Mouse (Mus musculus) CH12.LX (cell line): ENCODE data around the gene Ablim1. TPM values are rescaled to one million over a fixed set of nuclear protein-coding genes. Genes with fewer than 3 reads are reported as not detected.

Experiments
- DNase-seq: peaks from one replicate; pipeline ENCODE4 v3.0.0-alpha.2; 2013; ENCODE audit errors: extremely low read depth
- H3K27ac ChIP-seq: 2 replicates; pipeline ENCODE4 v1.5.1; 2012; ENCODE audit warnings: low read depth, mild to moderate bottlenecking, control low read depth, moderate library complexity; ENCODE audit not compliant: insufficient read depth
- H3K27me3 ChIP-seq: replicated peaks from 2 replicates; pipeline ENCODE3; 2012; ENCODE audit warnings: inconsistent platforms
- H3K36me3 ChIP-seq, 2 experiments: replicated peaks in 1 of 2; 2 replicates each; pipeline versions ENCODE3 to v1.6.1; 2012; ENCODE audit warnings: inconsistent platforms in 1 of 2, low read length in 1 of 2, mild to moderate bottlenecking in 1 of 2, mixed read lengths in 1 of 2, moderate library complexity in 1 of 2; ENCODE audit not compliant: control insufficient read depth in 1 of 2, insufficient read depth in 1 of 2
- H3K4me1 ChIP-seq, 2 experiments: 2 replicates each; pipeline ENCODE4 v1.6.1; 2012; ENCODE audit warnings: inconsistent platforms in 1 of 2, moderate library complexity in 1 of 2; ENCODE audit not compliant: insufficient read depth in 2 of 2, control insufficient read depth in 1 of 2
- H3K4me2 ChIP-seq: 2 replicates; pipeline ENCODE4 v1.6.1; 2012; ENCODE audit warnings: low read depth, mild to moderate bottlenecking, control low read depth; ENCODE audit not compliant: poor library complexity, insufficient read depth, severe bottlenecking
- H3K4me3 ChIP-seq, 3 experiments: fragments of 150-350 bp in 1 of 3; sonication (generic) in 1 of 3; replicated peaks in 1 of 3; 2 replicates each; pipeline versions ENCODE3 to v1.5.1; 2011 to 2012; ENCODE audit warnings: low read depth in 2 of 3, low read length in 2 of 3, mild to moderate bottlenecking in 2 of 3, moderate library complexity in 2 of 3, control low read depth in 1 of 3, improper control_type of control experiment in 1 of 3, inconsistent platforms in 1 of 3, mixed read lengths in 1 of 3; ENCODE audit not compliant: poor library complexity in 1 of 3
- H3K79me2 ChIP-seq: replicated peaks from 2 replicates; pipeline ENCODE4 v1.6.1; 2012; ENCODE audit warnings: mild to moderate bottlenecking, moderate library complexity; ENCODE audit not compliant: control insufficient read depth, poor library complexity, insufficient read depth, severe bottlenecking; ENCODE audit errors: extremely low read depth
- H3K9ac ChIP-seq: 2 replicates; pipeline ENCODE4 v1.6.1; 2012; ENCODE audit warnings: low read depth, mild to moderate bottlenecking, control low read depth, moderate library complexity; ENCODE audit not compliant: insufficient read depth
- H3K9me3 ChIP-seq: replicated peaks from 2 replicates; pipeline ENCODE3; 2012; ENCODE audit warnings: low read length, inconsistent platforms, mixed read lengths
- BHLHE40 ChIP-seq: IDR thresholded peaks from 2 replicates; pipeline ENCODE4 v1.6.1; 2011; ENCODE audit warnings: mild to moderate bottlenecking, low read depth, low read length, improper control_type of control experiment
- CHD1 ChIP-seq: IDR thresholded peaks from 2 replicates; pipeline ENCODE4 v1.6.1; 2012; ENCODE audit warnings: low read depth, low read length, improper control_type of control experiment, inconsistent platforms
- CTCF ChIP-seq, 2 experiments: IDR thresholded peaks in 1 of 2; conservative IDR thresholded peaks in 1 of 2; 2 replicates each; pipeline ENCODE4 v1.5.1; 2011 to 2012; ENCODE audit warnings: low read depth in 2 of 2, low read length in 2 of 2, improper control_type of control experiment in 1 of 2, inconsistent platforms in 1 of 2, mild to moderate bottlenecking in 1 of 2, moderate library complexity in 1 of 2
- E2F4 ChIP-seq: IDR thresholded peaks from 2 replicates; pipeline ENCODE4 v1.6.1; 2011; ENCODE audit warnings: low read depth, low read length, improper control_type of control experiment; ENCODE audit not compliant: insufficient replicate concordance
- GABPA ChIP-seq: IDR thresholded peaks from 2 replicates; pipeline ENCODE4 v1.6.1; 2012; ENCODE audit warnings: low read depth, low read length, improper control_type of control experiment, inconsistent platforms; ENCODE audit not compliant: insufficient replicate concordance
- IRF4 ChIP-seq: IDR thresholded peaks from 2 replicates; pipeline ENCODE4 v1.6.1; 2014; ENCODE audit warnings: low read depth, mild to moderate bottlenecking, inconsistent platforms, low read length, improper control_type of control experiment
- JUN ChIP-seq: IDR thresholded peaks from 2 replicates; pipeline ENCODE4 v1.6.1; 2011; ENCODE audit warnings: low read depth, mild to moderate bottlenecking, low read length, improper control_type of control experiment, moderate library complexity; ENCODE audit not compliant: insufficient read depth
- MAFK ChIP-seq: IDR thresholded peaks from 2 replicates; pipeline ENCODE4 v1.6.1; 2011; ENCODE audit warnings: low read length, improper control_type of control experiment; ENCODE audit not compliant: insufficient replicate concordance
- MAX ChIP-seq: IDR thresholded peaks from 2 replicates; pipeline ENCODE4 v1.6.1; 2011; ENCODE audit warnings: low read length, improper control_type of control experiment
- MXI1 ChIP-seq: IDR thresholded peaks from 2 replicates; pipeline ENCODE4 v1.6.1; 2011; ENCODE audit warnings: mild to moderate bottlenecking, low read depth, low read length, improper control_type of control experiment
- NELFE ChIP-seq: IDR thresholded peaks from 2 replicates; pipeline ENCODE4 v1.6.1; 2011; ENCODE audit warnings: low read depth, low read length, improper control_type of control experiment
- PAX5 ChIP-seq: IDR thresholded peaks from 2 replicates; pipeline ENCODE4 v1.6.1; 2012; ENCODE audit warnings: low read length, inconsistent platforms, mixed read lengths
- RAD21 ChIP-seq: IDR thresholded peaks from 2 replicates; pipeline ENCODE4 v1.6.1; 2011; ENCODE audit warnings: low read depth, mild to moderate bottlenecking, low read length, improper control_type of control experiment, moderate library complexity
- TCF12 ChIP-seq: IDR thresholded peaks from 2 replicates; pipeline ENCODE4 v1.6.1; 2014; ENCODE audit warnings: low read depth, mild to moderate bottlenecking, inconsistent platforms, low read length, improper control_type of control experiment
- UBTF ChIP-seq: IDR thresholded peaks from 2 replicates; pipeline ENCODE4 v1.6.1; 2012; ENCODE audit warnings: low read depth, mild to moderate bottlenecking, inconsistent platforms, low read length, improper control_type of control experiment, moderate library complexity
- ZKSCAN1 ChIP-seq: IDR thresholded peaks from 2 replicates; pipeline ENCODE4 v1.6.1; 2012; ENCODE audit warnings: low read depth, inconsistent platforms, low read length, improper control_type of control experiment, borderline replicate concordance
- ZMIZ1 ChIP-seq: IDR thresholded peaks from 2 replicates; pipeline ENCODE4 v1.6.1; 2012; ENCODE audit warnings: low read depth, mild to moderate bottlenecking, inconsistent platforms, low read length, improper control_type of control experiment
- dilution Hi-C: fragments of 300-500 bp; cut with MboI; formaldehyde crosslinking; loops from 2 replicates; pipeline ENCODE4 v1.14.3; 2020; ENCODE audit warnings: low sequenced_read_pairs; ENCODE audit not compliant: extremely low pct_unique_long_range_greater_than_20kb, extremely low pct_ligation_motif_present
- in situ Hi-C: fragments of 300-500 bp; cut with MboI; formaldehyde crosslinking; loops from 3 replicates; pipeline ENCODE4 v1.14.3; 2019; ENCODE audit warnings: low sequenced_read_pairs, low pct_ligation_motif_present, low pct_unique_long_range_greater_than_20kb, mixed read lengths
- polyA plus RNA-seq: library from polyadenylated mRNA; unstranded; fragments of >175 nt; gene quantifications from 2 replicates; pipeline ENCODE4 v1.2.1, GENCODE M21; 2012; ENCODE audit warnings: low read depth; ENCODE audit not compliant: insufficient read length
- total RNA-seq, 2 experiments: library from RNA; depleted of rRNA; stranded (reverse); fragments of 300-350 nt in 1 of 2; fragments of >200 nt in 1 of 2; gene quantifications; 2 replicates each; pipeline ENCODE4 v1.2.3; 2012 to 2014

The Ablim1 gene
- total and polyA plus RNA-seq, 3 experiments, result 0.85 to 2.4 (median 2.0) TPM

DNA sequence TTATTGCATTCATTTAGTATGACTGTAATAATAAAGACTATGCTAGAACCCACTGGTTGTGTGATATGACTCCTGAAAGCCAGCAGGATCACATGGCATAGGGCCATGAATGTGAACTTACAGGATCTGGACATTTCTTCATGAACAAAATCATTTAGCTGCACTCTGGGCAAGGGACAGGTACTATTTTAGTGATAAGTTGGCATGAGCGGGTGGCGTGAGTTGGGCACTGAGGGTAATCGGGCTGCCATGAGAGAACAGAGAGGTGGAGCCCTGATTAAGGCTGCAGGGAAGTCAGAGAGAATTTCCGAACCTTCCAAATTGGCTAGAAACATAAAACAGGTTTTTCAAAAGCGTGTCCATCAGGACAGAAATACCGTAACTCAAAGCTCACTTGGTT lies 37.7 kb downstream of the Ablim1 start:
- DNase-seq, result no peak
- Histone ChIP-seq H3K27me3 (no peaks in the 10 kb centered on the region), H3K79me2 (no peaks in the 10 kb centered on the region), H3K4me1 (peaks cover 18 to 19% of the 10 kb centered on the region in 2 experiments), H3K9me3 (no peaks in the 10 kb centered on the region), H3K27ac (no peak overlapping the region), H3K36me3 (no peaks in the 10 kb centered on the region), H3K9ac (no peak overlapping the region), H3K4me3 (no peak overlapping the region), H3K4me2 (no peak overlapping the region)
- TF ChIP-seq CTCF (conservative IDR thresholded peaks at IDR 0.05 in 1 of 2, IDR thresholded peaks at IDR 0.05 in 1 of 2; ENCODE audit: low read depth in 2 of 2, low read length in 2 of 2), result no peak
- TF ChIP-seq CHD1, result no peak
- TF ChIP-seq E2F4, result no peak
- no peak for TF ChIP-seq UBTF
- no peak for TF ChIP-seq ZKSCAN1
- no peak for TF ChIP-seq MXI1
- no peak for TF ChIP-seq MAFK
- TF ChIP-seq IRF4, result no peak
- TF ChIP-seq PAX5, result no peak
- TF ChIP-seq TCF12, result no peak
- TF ChIP-seq GABPA, result no peak
- no peak for TF ChIP-seq ZMIZ1
- no peak for TF ChIP-seq MAX
- TF ChIP-seq BHLHE40, result no peak
- TF ChIP-seq RAD21, result no peak
- dilution Hi-C loops (no loop called here), in situ Hi-C loops (no loop called here)

DNA sequence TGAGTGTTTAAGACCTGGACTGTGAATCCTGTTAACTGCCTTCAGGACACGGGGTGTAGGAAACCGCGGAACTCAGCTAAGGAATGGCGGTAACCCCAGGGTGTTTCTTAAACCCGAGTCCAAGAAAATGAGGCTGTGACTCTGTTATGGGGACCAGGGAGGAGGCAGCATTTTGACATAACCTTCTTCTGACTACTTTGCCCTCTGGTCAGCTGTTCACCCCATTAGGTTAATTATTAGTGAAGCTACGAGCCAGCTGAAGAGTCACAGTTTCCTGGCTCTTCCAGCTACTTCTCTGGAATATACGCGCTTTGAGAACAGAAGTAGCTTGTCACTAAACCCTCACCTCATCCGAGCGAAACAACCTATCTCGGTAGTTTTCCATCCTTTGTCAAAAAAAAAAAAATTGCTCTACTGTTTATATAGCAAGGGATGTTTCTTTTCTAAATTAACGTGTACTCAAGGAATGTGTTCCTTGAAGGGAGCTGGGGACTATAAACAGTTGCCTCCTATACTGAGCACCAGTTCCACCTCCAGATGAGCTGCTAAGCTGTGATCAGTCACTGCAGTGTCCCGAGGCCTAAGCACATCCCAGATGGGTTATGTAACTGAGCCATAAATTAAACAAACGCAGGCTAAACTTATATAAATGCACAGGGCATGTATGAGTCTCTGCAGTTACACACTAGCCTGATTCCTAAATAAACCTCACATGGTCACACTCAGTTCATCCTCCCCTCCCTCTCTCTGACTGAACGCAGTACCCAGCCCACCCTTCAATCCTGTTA lies 39.4 kb downstream of the Ablim1 start:
- no peak for DNase-seq
- H3K9ac ChIP-seq, result no peak overlapping the region
- H3K4me2 ChIP-seq, result no peak overlapping the region
- TF ChIP-seq JUN (no peak), NELFE (no peak)
- no peaks in the 10 kb centered on the region for H3K79me2 ChIP-seq
- H3K27me3 ChIP-seq, result no peaks in the 10 kb centered on the region
- no peak overlapping the region for H3K4me3 ChIP-seq
- no peak overlapping the region for H3K27ac ChIP-seq
- dilution Hi-C loops, result no loop called here
- no peaks in the 10 kb centered on the region for H3K36me3 ChIP-seq
- no peaks in the 10 kb centered on the region for H3K9me3 ChIP-seq
- in situ Hi-C loops, result no loop called here
- peaks cover 11 to 23% of the 10 kb centered on the region in 2 experiments for H3K4me1 ChIP-seq
